Mouse (Mus musculus) CD8-positive naive resting alpha-beta T cell, adult 2 months (primary cell): Measurements from ENCODE around the gene Hspa1a.
"Not testable (repeated sequence)": the region's sequence is repeated elsewhere in the genome, so short reads cannot be mapped to it uniquely, and the experiment has no call there.

Source experiments
- DNase-seq, 2 experiments: peaks; one replicate each; pipeline ENCODE4 v3.0.0; 2022; ENCODE audit warnings: low read depth in 2 of 2, low spot score in 2 of 2

Gene Hspa1a

GRCm38 (mm10) chr17:35001452-35002152 lies 29.6 kb upstream of the Hspa1a start:
- DNase-seq, result peak; percentile 26 to 43

GRCm38 (mm10) chr17:35000717-35001451 lies 28.9 kb upstream of the Hspa1a start, which contains the start of gene Vars:
Gene Vars (plus strand): TSS chr17:35000987.
- peak; percentile 79 to 86 for DNase-seq

GRCm38 (mm10) chr17:34999871-35000716 lies 28.1 kb upstream of the Hspa1a start:
- DNase-seq, result peak in 1 of 2 experiments; percentile 20

GRCm38 (mm10) chr17:34998526-34999430 lies 26.8 kb upstream of the Hspa1a start:
- DNase-seq, result no peak

- no peak for DNase-seq
These were observed 25.2 kb upstream of the Hspa1a start for GRCm38 (mm10) chr17:34997142-34997483.

GRCm38 (mm10) chr17:34996411-34997141 lies 24.6 kb upstream of the Hspa1a start:
- no peak for DNase-seq

GRCm38 (mm10) chr17:34995927-34996326 lies 24.0 kb upstream of the Hspa1a start:
- not testable (repeated sequence) for DNase-seq

GRCm38 (mm10) chr17:34995192-34995591 lies 23.2 kb upstream of the Hspa1a start:
- DNase-seq, result not testable (repeated sequence)

GRCm38 (mm10) chr17:34994751-34995150 lies 22.8 kb upstream of the Hspa1a start:
- DNase-seq, result no peak

GRCm38 (mm10) chr17:34984218-34984617 lies 12.3 kb upstream of the Hspa1a start:
- DNase-seq, result peak in 1 of 2 experiments; percentile 37

GRCm38 (mm10) chr17:34982328-34982727 lies 10.4 kb upstream of the Hspa1a start:
- no peak for DNase-seq

GRCm38 (mm10) chr17:34981690-34982180 lies 9.8 kb upstream of the Hspa1a start, which contains the start of gene Lsm2:
Gene Lsm2 (plus strand): TSS chr17:34981862.
- DNase-seq, result peak; percentile 87 to 89

GRCm38 (mm10) chr17:34980655-34981054 lies 8.7 kb upstream of the Hspa1a start:
- peak; percentile 30 to 51 for DNase-seq

- no peak for DNase-seq
These were observed 7.7 kb upstream of the Hspa1a start for GRCm38 (mm10) chr17:34979631-34980030.

- no peak for DNase-seq
These were observed 6.3 kb upstream of the Hspa1a start for GRCm38 (mm10) chr17:34978239-34978638.

GRCm38 (mm10) chr17:34977000-34977399 lies 5.0 kb upstream of the Hspa1a start:
- DNase-seq, result no peak

- DNase-seq, result no peak
These were observed 3.9 kb upstream of the Hspa1a start for GRCm38 (mm10) chr17:34975581-34976492.

GRCm38 (mm10) chr17:34971694-34972068 lies 275 bp downstream of the Hspa1a start:
- DNase-seq, result not testable (repeated sequence)

GRCm38 (mm10) chr17:34970850-34971249 lies 1.1 kb downstream of the Hspa1a start:
- DNase-seq, result not testable (repeated sequence)
